Mouse (Mus musculus) intestine, embryonic 15.5 days (tissue): ENCODE data around the gene Rpl10-ps3. TPM values are rescaled to one million over a fixed set of nuclear protein-coding genes. Genes with fewer than 3 reads are reported as not detected.

Source experiments
- ATAC-seq: fragments of 200-750 bp; cut with Nextera tagmentation; 2 replicates; pipeline ENCODE4 v1.8.0; 2017; ENCODE audit warnings: moderate TSS enrichment, moderate library complexity
- H3K27ac ChIP-seq: fragments of 300-500 bp; sonication (generic); 2 replicates; pipeline ENCODE4 v1.5.1; 2015; ENCODE audit warnings: mild to moderate bottlenecking, inconsistent platforms
- H3K27me3 ChIP-seq: fragments of 300-500 bp; sonication (generic); replicated peaks from 2 replicates; pipeline ENCODE4 v1.6.1; 2015; ENCODE audit warnings: inconsistent platforms
- H3K36me3 ChIP-seq: fragments of 300-500 bp; sonication (generic); 2 replicates; pipeline ENCODE4 v1.6.1; 2015; ENCODE audit warnings: inconsistent platforms
- H3K4me1 ChIP-seq: fragments of 300-500 bp; sonication (generic); replicated peaks from 2 replicates; pipeline ENCODE4 v1.6.1; 2015; ENCODE audit warnings: inconsistent platforms
- H3K4me2 ChIP-seq: fragments of 300-500 bp; sonication (generic); replicated peaks from 2 replicates; pipeline ENCODE4 v1.6.1; 2015; ENCODE audit warnings: mild to moderate bottlenecking, inconsistent platforms
- H3K4me3 ChIP-seq: fragments of 300-500 bp; sonication (generic); replicated peaks from 2 replicates; pipeline ENCODE4 v1.5.1; 2015; ENCODE audit warnings: inconsistent platforms
- H3K9ac ChIP-seq: fragments of 300-500 bp; sonication (generic); 2 replicates; pipeline ENCODE4 v1.6.1; 2015; ENCODE audit warnings: inconsistent platforms
- H3K9me3 ChIP-seq: fragments of 300-500 bp; sonication (generic); 2 replicates; pipeline ENCODE4 v1.6.1; 2016; ENCODE audit warnings: inconsistent platforms
- WGBS: fragments of 180-500 bp; shearing (Covaris S2); methylation state at CpG from one replicate; pipeline ENCODE4 v1.1.7; 2015; 5-methylcytosine and 5-hydroxymethylcytosine counted together
- polyA plus RNA-seq: library from polyadenylated mRNA; unstranded; fragments of >200 nt; fragmentation: Nextera tagmentation; extraction: Ambion mirVana; gene quantifications from 2 replicates; pipeline ENCODE4 v1.2.1, GENCODE M21; 2015

The Rpl10-ps3 gene
- polyA plus RNA-seq, 1 experiment from 2014 or later = 292 TPM

- no peak overlapping the region for H3K4me2 ChIP-seq
- ATAC-seq = no peak
- H3K4me1 ChIP-seq = no peaks in the 10 kb centered on the region
- no peak overlapping the region for H3K4me3 ChIP-seq
- H3K9ac ChIP-seq = no peak overlapping the region
- no peaks in the 10 kb centered on the region for H3K36me3 ChIP-seq
- H3K9me3 ChIP-seq = no peaks in the 10 kb centered on the region
- WGBS = 86% methylated on average over 10 of the region's 10 CpGs
- H3K27ac ChIP-seq = no peak overlapping the region
- no peaks in the 10 kb centered on the region for H3K27me3 ChIP-seq
Observed at GRCm38 (mm10) chr9:50348256-50348655, 3.5 kb upstream of the Rpl10-ps3 start.

DNA sequence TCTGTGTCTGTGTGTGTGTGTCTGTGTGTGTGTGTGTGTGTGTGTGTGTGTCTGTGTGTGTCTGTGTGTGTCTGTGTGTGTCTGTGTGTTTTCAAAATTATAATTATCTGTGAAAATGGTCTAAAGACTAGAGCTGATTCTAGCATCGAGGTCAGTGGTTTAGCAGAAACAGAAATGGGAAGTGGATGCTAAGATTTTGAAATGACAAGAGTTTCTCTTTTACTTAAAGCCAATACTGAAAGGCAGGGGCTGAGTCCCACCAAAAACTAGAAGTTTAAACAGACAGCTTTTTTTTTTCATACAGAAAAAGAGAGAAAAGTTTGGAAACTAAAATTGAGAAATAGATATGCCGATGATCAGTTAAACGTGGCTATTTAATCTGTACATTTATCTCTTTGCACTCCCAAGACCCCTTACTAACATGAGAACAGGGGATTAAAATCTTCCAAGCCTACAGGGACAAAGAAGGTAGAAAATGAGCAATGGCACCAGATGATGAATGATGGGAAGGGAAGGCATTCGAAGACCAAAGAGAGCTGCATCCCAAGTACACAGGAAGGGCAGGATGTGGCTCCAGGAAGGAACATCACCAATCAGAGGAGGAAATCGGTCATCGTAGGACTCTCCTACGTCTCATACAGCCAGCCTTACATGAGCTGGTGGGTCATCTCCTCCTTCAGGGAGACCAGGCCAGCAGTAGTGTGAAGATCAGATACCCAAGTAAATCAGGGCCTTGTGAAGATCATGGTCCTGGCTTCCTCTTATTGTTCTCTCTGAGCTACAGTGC lies 9.0 kb downstream of the Rpl10-ps3 start:
- Histone ChIP-seq H3K27me3 (no peaks in the 10 kb centered on the region), H3K9ac (no peak overlapping the region), H3K27ac (no peak overlapping the region), H3K4me3 (no peak overlapping the region), H3K4me1 (no peaks in the 10 kb centered on the region), H3K36me3 (no peaks in the 10 kb centered on the region), H3K4me2 (no peak overlapping the region), H3K9me3 (no peaks in the 10 kb centered on the region)
- WGBS = 75% methylated on average over 7 of the region's 7 CpGs
- no peak for ATAC-seq

DNA sequence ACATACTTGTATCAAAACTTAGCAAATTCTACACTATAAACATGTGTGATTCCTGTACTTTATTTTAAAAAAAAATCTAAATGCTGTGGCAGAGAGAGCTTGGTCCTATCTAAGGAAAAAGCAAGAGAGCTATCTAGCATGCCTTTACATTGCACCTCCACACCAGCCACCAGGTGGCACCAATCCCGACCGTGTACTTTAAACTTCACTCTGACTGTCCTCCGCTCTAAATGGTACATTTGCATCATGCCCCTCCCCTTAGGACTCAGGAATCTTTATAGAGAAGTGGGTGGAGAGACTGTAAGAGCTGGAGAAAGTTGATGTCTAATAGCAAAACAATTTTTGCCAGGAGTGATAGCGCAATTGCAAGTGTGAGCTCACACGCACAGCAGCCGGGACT lies 11.4 kb downstream of the Rpl10-ps3 start:
- 28% methylated on average over 6 of the region's 6 CpGs for WGBS
- H3K4me2 ChIP-seq = no peak overlapping the region
- peak; percentile 58; the same call in 1 of the 2 replicates for ATAC-seq

DNA sequence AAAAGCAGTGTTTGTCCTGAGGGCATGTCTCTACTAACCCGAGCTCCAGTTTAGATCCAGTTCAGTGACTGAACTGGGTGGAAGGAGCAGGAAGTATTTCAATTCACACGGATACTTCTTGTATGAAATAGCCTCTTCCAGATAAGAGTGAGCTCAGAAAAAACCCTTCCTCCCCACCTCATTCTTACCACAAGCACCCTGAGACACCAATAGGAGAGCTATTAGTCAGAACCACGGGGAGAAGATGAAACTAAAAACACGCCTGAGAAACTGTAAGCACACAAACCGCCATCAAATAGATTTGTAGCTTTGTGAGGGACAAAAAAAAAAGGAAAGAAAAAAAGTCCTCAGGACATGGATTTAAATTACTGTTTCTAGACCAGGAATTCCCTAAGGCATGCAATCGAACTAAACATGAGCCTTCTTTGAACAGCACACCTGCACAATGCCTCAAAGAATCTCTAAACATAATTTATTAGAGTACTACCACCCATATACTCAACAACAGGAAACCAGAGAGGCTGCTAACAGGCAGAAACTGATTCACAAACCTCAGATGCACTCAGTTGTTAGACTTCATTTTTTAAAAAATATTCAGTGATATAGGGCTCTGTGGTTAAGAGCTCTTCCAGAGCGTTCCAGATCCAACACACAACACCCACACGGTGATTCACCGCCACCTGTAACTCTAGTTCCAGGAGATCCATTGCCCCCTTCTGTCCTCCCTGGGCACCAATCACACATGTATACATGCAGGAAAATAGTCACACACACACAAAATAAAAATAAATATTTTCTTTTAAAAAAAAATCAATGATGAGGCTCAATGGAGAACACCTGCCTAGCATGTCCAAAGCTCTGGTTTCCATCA lies 20.2 kb downstream of the Rpl10-ps3 start:
- no peaks in the 10 kb centered on the region for H3K36me3 ChIP-seq
- WGBS = 77% methylated on average over 9 of the region's 9 CpGs
- no peaks in the 10 kb centered on the region for H3K9me3 ChIP-seq

More for the DNA sequence above, 11.4 kb downstream of the Rpl10-ps3 start:
- H3K27ac ChIP-seq = no peak overlapping the region
- H3K9ac ChIP-seq = no peak overlapping the region
- H3K27me3 ChIP-seq = no peaks in the 10 kb centered on the region
- no peaks in the 10 kb centered on the region for H3K4me1 ChIP-seq
- H3K9me3 ChIP-seq = no peaks in the 10 kb centered on the region
- no peaks in the 10 kb centered on the region for H3K36me3 ChIP-seq
- H3K4me3 ChIP-seq = no peak overlapping the region

GRCm38 (mm10) chr9:50320729-50321128 lies 24.0 kb downstream of the Rpl10-ps3 start:
- no peaks in the 10 kb centered on the region for H3K9me3 ChIP-seq
- H3K9ac ChIP-seq = no peak overlapping the region
- no peaks in the 10 kb centered on the region for H3K4me1 ChIP-seq
- H3K4me3 ChIP-seq = no peak overlapping the region
- H3K27me3 ChIP-seq = no peaks in the 10 kb centered on the region
- WGBS = 59% methylated on average over 1 of the region's 1 CpGs
- no peaks in the 10 kb centered on the region for H3K36me3 ChIP-seq
- no peak overlapping the region for H3K27ac ChIP-seq
- no peak for ATAC-seq
- no peak overlapping the region for H3K4me2 ChIP-seq

More for the DNA sequence above, 20.2 kb downstream of the Rpl10-ps3 start:
- Histone ChIP-seq H3K9ac (no peak overlapping the region), H3K27me3 (no peaks in the 10 kb centered on the region), H3K4me2 (no peak overlapping the region), H3K4me1 (no peaks in the 10 kb centered on the region), H3K27ac (no peak overlapping the region), H3K4me3 (no peak overlapping the region)
- ATAC-seq = no peak

GRCm38 (mm10) chr9:50319506-50319905 lies 25.3 kb downstream of the Rpl10-ps3 start:
- Histone ChIP-seq H3K4me2 (no peak overlapping the region), H3K36me3 (no peaks in the 10 kb centered on the region), H3K4me3 (no peak overlapping the region), H3K4me1 (no peaks in the 10 kb centered on the region), H3K27ac (no peak overlapping the region), H3K9me3 (no peaks in the 10 kb centered on the region), H3K27me3 (no peaks in the 10 kb centered on the region), H3K9ac (no peak overlapping the region)
- WGBS = 81% methylated on average over 5 of the region's 5 CpGs
- ATAC-seq = no peak

- H3K9me3 ChIP-seq = no peaks in the 10 kb centered on the region
- ATAC-seq = no peak
- WGBS = 58% methylated on average over 6 of the region's 6 CpGs
- no peak overlapping the region for H3K9ac ChIP-seq
- H3K27ac ChIP-seq = no peak overlapping the region
- H3K36me3 ChIP-seq = no peaks in the 10 kb centered on the region
- H3K4me2 ChIP-seq = no peak overlapping the region
- 0 out of 2 replicates have a peak, but pooled peaks cover 3% of the 10 kb centered on the region for H3K4me1 ChIP-seq
- H3K27me3 ChIP-seq = no peaks in the 10 kb centered on the region
- no peak overlapping the region for H3K4me3 ChIP-seq
Observed at GRCm38 (mm10) chr9:50317299-50317698, 27.5 kb downstream of the Rpl10-ps3 start.

GRCm38 (mm10) chr9:50315650-50316049 lies 29.1 kb downstream of the Rpl10-ps3 start:
- no peak overlapping the region for H3K4me2 ChIP-seq
- 0 out of 2 replicates have a peak, but pooled peaks cover 3% of the 10 kb centered on the region for H3K4me1 ChIP-seq
- no peaks in the 10 kb centered on the region for H3K9me3 ChIP-seq
- H3K27ac ChIP-seq = no peak overlapping the region
- no peak overlapping the region for H3K9ac ChIP-seq
- 34% methylated on average over 3 of the region's 3 CpGs for WGBS
- no peak overlapping the region for H3K4me3 ChIP-seq
- no peaks in the 10 kb centered on the region for H3K27me3 ChIP-seq
- no peak for ATAC-seq
- no peaks in the 10 kb centered on the region for H3K36me3 ChIP-seq

GRCm38 (mm10) chr9:50311036-50311545 lies 33.7 kb downstream of the Rpl10-ps3 start:
- Histone ChIP-seq H3K9me3 (no peaks in the 10 kb centered on the region), H3K9ac (no peak overlapping the region), H3K27ac (no peak overlapping the region), H3K4me2 (no peak overlapping the region), H3K36me3 (no peaks in the 10 kb centered on the region), H3K4me1 (0 out of 2 replicates have a peak, but pooled peaks cover 3% of the 10 kb centered on the region), H3K4me3 (no peak overlapping the region), H3K27me3 (no peaks in the 10 kb centered on the region)
- 70% methylated on average over 6 of the region's 6 CpGs for WGBS
- ATAC-seq = no peak

GRCm38 (mm10) chr9:50305666-50306402 lies 38.9 kb downstream of the Rpl10-ps3 start:
- ATAC-seq = no peak
- Histone ChIP-seq H3K9ac (no peak overlapping the region), H3K4me1 (peaks cover 2% of the 10 kb centered on the region; the same call in 1 of the 2 replicates), H3K4me3 (no peak overlapping the region), H3K9me3 (no peaks in the 10 kb centered on the region), H3K36me3 (no peaks in the 10 kb centered on the region), H3K27me3 (no peaks in the 10 kb centered on the region), H3K27ac (no peak overlapping the region), H3K4me2 (no peak overlapping the region)
- WGBS = 54% methylated on average over 10 of the region's 10 CpGs

GRCm38 (mm10) chr9:50305046-50305445 lies 39.7 kb downstream of the Rpl10-ps3 start:
- Histone ChIP-seq H3K4me2 (no peak overlapping the region), H3K9me3 (no peaks in the 10 kb centered on the region), H3K4me3 (no peak overlapping the region), H3K9ac (no peak overlapping the region), H3K27ac (peak overlapping the region; percentile 38; the same call in 1 of the 2 replicates), H3K4me1 (peaks cover 2% of the 10 kb centered on the region; the same call in 1 of the 2 replicates), H3K36me3 (no peaks in the 10 kb centered on the region), H3K27me3 (no peaks in the 10 kb centered on the region)
- WGBS = 65% methylated on average over 2 of the region's 2 CpGs
- ATAC-seq = no peak

DNA sequence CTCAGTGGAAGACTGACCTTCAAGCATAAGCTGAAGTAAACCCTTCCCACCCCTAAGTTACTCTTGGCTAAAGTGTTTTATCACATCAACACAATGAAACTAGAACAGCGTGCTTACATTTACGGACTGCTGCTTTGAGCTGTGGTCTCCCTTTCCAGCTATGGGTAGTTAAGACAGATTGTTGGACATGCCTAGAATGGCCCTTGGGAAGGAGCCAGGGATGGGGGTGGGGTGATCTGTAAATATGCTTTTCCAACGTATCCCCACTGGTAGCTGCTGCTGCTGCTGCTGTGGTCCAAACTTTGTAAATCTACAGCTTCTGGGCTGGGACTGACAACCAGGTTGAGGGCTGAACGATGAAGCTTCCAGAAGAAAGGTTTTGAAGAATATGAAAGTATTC lies 40.8 kb downstream of the Rpl10-ps3 start:
- 32% methylated on average over 4 of the region's 4 CpGs for WGBS
- Histone ChIP-seq H3K9ac (no peak overlapping the region), H3K4me2 (no peak overlapping the region), H3K27ac (peak overlapping the region; percentile 52), H3K9me3 (no peaks in the 10 kb centered on the region), H3K4me3 (no peak overlapping the region), H3K27me3 (no peaks in the 10 kb centered on the region), H3K4me1 (peaks cover 2% of the 10 kb centered on the region; the same call in 1 of the 2 replicates), H3K36me3 (no peaks in the 10 kb centered on the region)
- ATAC-seq = no peak
